Mouse (Mus musculus) mature B cell (primary cell): ENCODE data around the gene Ncf1.

ENCODE experiments used
- in situ Hi-C: fragments of 300-500 bp; cut with MboI; formaldehyde crosslinking; loops from 2 replicates; pipeline ENCODE4 v1.14.3; 2019

The Ncf1 gene

DNA sequence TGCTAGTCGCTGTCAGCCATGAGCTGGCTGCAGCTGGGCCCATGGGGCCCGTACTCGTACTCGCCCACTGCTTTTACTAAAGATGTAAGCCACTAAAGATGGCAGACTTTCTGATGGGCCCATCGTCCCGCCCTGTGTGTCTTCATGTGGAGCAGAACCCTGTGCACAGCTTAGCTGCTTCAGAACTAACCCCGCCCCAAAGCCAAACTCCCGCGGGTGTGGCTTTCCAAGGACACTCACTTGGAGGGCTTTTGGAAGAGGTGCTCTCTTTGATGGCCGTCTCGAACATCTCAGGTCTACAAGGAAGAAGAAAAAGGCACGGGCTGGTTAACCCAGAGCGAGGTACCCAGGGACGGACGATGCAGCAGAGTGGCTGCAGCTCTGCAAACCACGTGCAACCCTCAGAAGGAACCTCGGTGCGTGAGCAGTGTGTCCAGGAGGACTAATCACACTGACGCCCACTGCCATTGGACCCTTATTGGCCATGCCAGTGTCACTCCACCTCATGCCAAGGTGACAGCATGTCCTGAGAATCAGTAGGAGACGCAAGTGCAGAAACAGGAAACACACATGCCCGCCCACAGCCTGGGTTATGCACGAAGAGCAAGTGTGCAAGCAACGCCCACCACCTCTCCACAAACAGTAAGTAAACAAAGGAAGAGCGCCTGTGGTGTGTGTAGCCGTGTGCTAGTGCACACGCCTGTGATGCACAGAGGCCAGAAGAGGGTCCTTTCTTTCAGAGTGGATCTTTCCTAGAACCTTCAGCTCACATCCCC lies 14.4 kb upstream of the Ncf1 start:
- in situ Hi-C loops, result no loop called here

DNA sequence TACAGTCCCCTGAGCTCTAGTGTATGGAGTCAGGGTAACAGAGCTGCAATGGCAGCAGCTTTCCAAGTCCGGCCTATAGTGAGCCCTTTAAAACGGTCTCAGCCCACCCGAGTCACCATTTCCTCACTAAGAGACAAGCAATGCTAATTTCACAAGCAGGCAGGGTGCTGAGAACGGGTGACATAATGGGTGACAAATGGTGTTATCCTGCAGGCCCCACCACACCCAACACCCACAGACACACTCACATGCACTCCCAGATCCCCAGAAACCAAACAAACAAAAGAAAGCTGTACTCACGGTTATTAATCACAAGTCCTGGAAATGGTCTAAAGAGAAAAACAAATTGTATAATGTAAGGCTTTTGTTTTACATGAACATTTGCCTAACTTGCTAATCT lies 12.4 kb upstream of the Ncf1 start:
- in situ Hi-C loops, result no loop called here

DNA sequence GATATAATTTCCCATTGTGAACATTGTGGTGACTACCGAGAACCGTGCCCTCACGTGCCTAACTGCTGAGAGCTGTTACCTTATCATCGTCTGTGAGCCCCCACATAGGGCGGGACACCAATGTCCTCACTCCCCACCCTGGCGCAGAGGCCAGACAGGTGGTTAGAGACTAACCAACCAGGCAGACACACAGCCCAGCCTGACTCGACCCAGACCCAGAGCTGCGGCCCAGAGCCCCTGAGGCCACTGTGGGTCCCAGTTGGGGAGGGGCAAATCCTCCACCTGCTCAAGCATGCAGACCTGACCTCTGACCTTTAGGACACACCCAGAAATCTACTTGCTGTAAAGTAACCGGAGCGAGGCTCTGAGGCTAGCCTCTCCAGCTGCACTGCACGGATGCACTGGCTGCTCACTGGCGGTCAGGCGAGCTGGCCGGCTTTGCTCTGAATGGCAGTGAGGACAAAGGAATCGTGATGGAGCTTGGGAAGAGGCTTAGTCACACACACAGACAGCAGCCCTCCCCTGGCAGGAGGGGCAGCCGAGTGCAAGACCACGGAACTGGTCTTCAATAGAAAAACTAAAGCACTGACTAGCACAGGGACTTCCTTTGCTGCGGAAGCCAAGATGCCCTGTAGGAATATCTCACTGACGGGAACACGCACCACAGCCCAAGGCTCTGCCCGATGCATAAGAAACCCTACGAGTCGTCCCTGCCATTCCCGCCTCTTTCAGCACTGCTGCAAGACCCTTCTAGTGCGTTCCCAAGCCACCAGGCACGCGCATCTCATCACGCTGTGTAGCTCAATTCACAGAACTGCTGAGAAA lies 8.7 kb upstream of the Ncf1 start:
- in situ Hi-C loops, result no loop called here

GRCm38 (mm10) chr5:134237508-134237907 lies 8.1 kb upstream of the Ncf1 start:
- in situ Hi-C loops, result no loop called here

DNA sequence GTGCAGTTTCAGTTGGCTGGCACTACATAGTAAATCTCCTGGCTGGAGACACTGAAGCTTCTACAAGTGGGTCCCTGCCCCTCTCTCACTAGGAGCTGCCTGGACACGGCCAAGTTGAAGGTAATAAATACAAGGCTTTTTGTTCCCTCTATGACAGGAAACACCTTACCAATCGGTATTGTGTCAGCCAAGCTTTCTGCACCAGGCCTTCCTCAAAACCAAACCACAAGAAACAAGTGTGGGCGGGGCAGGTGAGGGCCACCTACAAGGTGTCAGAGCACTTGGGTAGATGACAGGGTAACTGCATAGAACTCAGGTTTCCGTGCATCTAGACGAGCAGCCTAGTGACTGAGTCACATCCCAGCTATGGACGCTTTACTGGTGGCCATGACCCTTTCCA lies 7.4 kb upstream of the Ncf1 start:
- in situ Hi-C loops, result no loop called here

DNA sequence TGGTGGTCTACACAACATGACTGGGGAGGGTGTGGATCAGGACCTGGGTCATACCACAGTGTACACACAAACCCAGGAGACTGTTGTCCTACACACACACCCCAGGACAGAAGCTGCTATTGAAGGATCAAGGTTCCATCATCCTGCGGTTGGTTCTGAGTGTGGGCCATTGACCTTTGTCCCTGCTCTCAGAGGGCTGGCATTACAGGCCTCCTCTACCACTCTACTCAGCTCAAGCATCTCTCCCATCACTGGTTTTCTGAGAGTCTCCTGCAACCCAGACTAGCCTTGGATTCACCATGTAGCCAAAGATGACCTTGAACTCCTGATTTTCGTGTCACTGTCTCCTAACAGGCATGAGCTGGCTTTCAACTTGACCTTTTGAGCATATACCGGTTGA lies 6.8 kb upstream of the Ncf1 start:
- in situ Hi-C loops, result no loop called here

- in situ Hi-C loops, result no loop called here
These were observed 5.7 kb upstream of the Ncf1 start for GRCm38 (mm10) chr5:134235111-134235510.

- in situ Hi-C loops, result no loop called here
These were observed 4.8 kb upstream of the Ncf1 start for GRCm38 (mm10) chr5:134234205-134234604.

- in situ Hi-C loops, result no loop called here
These were observed 3.8 kb upstream of the Ncf1 start for GRCm38 (mm10) chr5:134233244-134233651.

GRCm38 (mm10) chr5:134232568-134232967 lies 3.1 kb upstream of the Ncf1 start:
- in situ Hi-C loops, result no loop called here

DNA sequence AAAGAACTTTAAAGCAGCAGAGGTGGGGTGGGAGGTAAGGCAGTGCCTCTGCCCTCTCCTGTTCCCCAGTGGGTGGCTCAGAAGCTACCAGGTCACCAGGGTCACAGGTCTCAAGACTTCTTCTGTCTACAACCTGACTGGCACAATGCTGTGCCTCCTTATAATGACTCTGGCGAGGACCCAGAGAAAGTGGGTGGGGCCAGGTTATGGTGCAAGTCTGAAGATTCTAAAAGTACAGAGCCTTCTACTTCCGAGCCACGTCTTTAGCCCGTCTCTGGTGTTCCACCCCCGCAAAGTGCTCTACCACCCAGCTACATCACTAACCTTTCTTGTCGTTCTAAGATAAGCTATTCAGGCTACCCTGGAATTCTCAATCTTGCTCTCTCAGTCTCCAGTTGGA lies 2.7 kb upstream of the Ncf1 start:
- in situ Hi-C loops, result no loop called here

DNA sequence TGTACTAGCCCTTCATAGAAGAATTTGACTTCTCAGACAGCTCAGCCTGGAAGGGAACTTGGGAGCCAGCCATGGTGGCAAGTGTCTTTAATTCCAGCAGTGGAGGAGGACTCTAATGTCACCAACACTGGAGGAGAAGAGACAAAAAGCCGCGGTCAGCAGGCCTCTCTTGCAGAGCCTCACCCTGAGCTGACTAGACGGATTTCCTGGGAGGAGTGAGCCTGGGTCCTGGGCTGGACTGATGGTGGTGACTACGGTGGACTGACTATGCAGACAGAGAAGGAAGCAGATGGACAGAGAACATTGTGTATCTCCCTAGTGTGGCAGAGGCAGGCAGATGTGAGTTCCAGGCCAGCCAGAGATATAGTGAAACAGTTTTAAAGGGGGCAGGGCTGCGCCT lies 2.0 kb upstream of the Ncf1 start:
- in situ Hi-C loops, result no loop called here

GRCm38 (mm10) chr5:134228249-134228638 lies 1.2 kb downstream of the Ncf1 start:
- in situ Hi-C loops, result loop anchor here (5.0 kb wide), 1 partner anchor 41 kb away; no protein-coding TSS in a partner anchor

GRCm38 (mm10) chr5:134227574-134228248 lies 1.7 kb downstream of the Ncf1 start:
- in situ Hi-C loops, result loop anchor here (5.0 kb wide), 1 partner anchor 40 kb away; no protein-coding TSS in a partner anchor

- in situ Hi-C loops, result loop anchor here (5.0 kb wide), 1 partner anchor 40 kb away; no protein-coding TSS in a partner anchor
These were observed 2.5 kb downstream of the Ncf1 start for GRCm38 (mm10) chr5:134226946-134227345.

DNA sequence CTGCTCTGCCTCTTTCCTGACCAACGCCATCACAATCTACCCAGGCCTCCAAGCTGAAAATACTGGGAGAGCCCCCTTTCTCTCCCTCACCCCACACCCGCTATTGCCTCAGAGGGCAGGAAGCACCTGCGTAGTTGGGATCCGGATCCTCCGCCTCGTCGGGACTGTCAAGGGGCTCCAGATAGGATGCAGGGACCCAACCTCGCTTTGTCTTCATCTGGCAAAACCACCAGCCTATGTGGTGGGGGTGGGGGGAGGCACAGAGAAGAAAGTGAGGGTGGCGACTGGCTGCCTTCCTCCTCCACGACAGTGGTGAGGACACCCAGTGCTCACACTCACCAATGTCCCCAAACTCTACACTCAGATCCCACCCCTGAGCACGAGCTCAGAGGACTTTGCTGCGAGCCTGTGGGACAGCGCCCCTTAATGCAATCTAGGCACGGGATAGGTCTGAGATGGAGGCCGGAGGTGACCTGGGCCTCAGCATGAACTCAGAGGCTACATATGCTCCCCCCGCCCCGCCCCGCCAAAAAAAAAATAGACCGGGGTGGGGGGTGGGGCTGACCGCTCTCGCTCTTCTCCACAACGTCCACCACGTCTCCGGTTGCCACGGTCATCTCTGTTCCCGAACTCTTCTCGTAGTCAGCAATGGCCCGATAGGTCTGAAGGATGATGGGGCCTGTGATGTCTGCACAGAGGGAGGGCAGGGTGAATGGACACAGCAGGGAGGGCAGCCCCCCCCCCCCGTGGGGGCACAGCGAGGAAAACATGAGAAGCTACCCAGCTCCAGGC lies 4.1 kb downstream of the Ncf1 start:
- in situ Hi-C loops, result loop anchor here (5.0 kb wide), 1 partner anchor 38 kb away; no protein-coding TSS in a partner anchor

DNA sequence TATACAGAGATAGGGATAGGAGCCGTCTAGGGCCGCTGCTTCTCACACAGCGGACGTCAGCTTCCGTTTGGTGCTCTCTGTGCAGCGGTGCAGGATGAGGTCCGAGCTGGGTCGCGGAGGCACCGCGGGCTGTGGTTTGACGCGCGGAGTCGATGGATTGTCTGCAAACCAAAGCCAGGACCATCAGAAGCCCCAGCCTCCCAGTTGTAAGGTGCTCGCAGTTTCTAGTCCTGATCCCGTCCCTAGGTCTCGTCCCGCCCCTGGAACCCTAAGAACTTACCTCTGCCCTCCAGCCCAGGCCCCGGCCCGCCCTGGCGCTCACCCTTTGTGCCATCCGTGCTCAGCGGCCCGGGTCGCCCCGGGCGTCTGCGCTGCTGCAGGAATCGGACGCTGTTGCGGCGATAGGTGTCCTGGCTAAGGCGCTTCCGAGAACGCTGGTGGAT lies 7.7 kb downstream of the Ncf1 start:
- in situ Hi-C loops, result no loop called here

GRCm38 (mm10) chr5:134221278-134221677 lies 8.1 kb downstream of the Ncf1 start:
- in situ Hi-C loops, result no loop called here

DNA sequence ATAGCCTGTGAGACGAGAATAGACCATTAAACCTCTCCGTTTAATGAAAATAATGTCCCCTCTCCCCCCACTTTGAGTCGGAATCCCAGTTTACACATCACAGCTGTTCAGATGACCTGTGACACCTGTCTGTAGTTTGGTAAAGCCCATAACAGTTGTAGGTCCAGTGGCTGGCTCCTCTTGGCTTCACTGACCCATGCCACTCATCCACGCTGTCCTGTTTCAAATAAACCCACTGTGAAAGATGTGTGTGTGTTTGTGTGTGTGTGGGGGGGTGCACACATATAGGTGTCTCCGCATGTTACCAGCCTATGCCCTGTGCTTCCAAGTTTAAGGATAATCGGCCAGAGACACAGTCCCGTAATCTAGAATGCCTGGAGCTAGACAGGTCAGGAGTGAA lies 11.5 kb downstream of the Ncf1 start:
- in situ Hi-C loops, result no loop called here

DNA sequence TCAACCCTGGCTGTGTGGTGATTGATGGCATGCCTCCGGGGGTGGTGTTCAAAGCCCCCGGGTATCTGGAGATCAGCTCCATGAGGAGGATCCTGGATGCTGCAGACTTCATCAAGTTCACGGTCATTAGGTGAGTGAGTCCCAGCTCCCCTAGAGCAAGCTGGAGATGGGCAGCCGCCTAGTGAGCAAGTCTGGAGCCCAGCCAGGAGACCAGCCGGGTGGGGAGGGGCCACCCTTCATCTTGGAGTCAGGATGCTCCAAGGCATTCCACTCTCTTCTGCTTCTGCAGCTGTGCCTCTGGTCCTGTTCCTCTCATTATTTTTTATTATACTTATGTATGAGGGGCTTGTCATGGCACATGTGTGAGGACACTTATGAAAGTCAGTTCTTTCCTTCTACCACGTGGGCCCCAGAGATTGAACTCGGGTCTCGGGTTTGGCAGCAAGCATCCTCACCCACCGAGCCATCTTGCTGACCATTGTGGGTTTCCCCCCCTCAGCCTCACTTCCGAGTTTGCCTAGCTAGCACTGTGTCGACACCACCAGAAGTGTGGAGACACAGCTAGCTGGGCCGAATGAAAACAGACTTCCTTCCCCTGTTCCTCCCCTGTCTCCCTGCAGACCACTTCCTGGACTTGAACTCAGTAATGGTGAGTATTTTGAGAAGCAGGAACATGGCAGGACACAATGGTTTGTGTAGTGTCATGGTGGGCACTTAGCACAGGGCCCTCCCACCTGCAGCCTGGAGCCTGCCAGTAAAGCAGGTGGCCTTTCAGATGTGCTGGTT lies 15.2 kb downstream of the Ncf1 start:
- in situ Hi-C loops, result no loop called here
